Mouse (Mus musculus): ENCODE measurements around the gene Ankrd23.

- TF ChIP-seq CTCF (IDR thresholded peaks at IDR 0.05; ENCODE audit: low read depth) (no peak), EP300 (IDR thresholded peaks at IDR 0.05; ENCODE audit: low read depth) (no peak)
Measured at GRCm38 (mm10) chr1:36572709-36573108, 36.0 kb upstream of the Ankrd23 start.

Measured in liver, postnatal 0 days (tissue).